Mouse (Mus musculus) neural tube, embryonic 15.5 days (tissue): Measurements from ENCODE around the gene Tmem138. TPM values are rescaled to one million over a fixed set of nuclear protein-coding genes. Genes with fewer than 3 reads are reported as not detected.

Experiments
- ATAC-seq: fragments of 200-750 bp; cut with Nextera tagmentation; 2 replicates; pipeline ENCODE4 v1.8.0; 2017; ENCODE audit warnings: mild to moderate bottlenecking, moderate TSS enrichment, moderate library complexity; ENCODE audit not compliant: low FRiP score
- H3K27ac ChIP-seq: fragments of 300-500 bp; sonication (generic); replicated peaks from 2 replicates; pipeline ENCODE4 v1.5.1; 2015; ENCODE audit warnings: mild to moderate bottlenecking, inconsistent platforms
- H3K27me3 ChIP-seq: fragments of 300-500 bp; sonication (generic); replicated peaks from 2 replicates; pipeline ENCODE4 v1.6.1; 2015; ENCODE audit warnings: inconsistent platforms
- H3K36me3 ChIP-seq: fragments of 300-500 bp; sonication (generic); 2 replicates; pipeline ENCODE4 v1.6.1; 2015; ENCODE audit warnings: inconsistent platforms
- H3K4me1 ChIP-seq: fragments of 300-500 bp; sonication (generic); 2 replicates; pipeline ENCODE4 v1.6.1; 2015; ENCODE audit warnings: inconsistent platforms
- H3K4me2 ChIP-seq: fragments of 300-500 bp; sonication (generic); 2 replicates; pipeline ENCODE4 v1.6.1; 2015; ENCODE audit warnings: inconsistent platforms, mild to moderate bottlenecking, moderate library complexity
- H3K4me3 ChIP-seq: fragments of 300-500 bp; sonication (generic); replicated peaks from 2 replicates; pipeline ENCODE4 v1.5.1; 2015; ENCODE audit warnings: mild to moderate bottlenecking, inconsistent platforms
- H3K9ac ChIP-seq: fragments of 300-500 bp; sonication (generic); replicated peaks from 2 replicates; pipeline ENCODE4 v1.6.1; 2015; ENCODE audit warnings: mild to moderate bottlenecking, inconsistent platforms
- H3K9me3 ChIP-seq: fragments of 300-500 bp; sonication (generic); replicated peaks from 2 replicates; pipeline ENCODE4 v1.6.1; 2016; ENCODE audit warnings: inconsistent platforms
- WGBS: fragments of 180-500 bp; shearing (Covaris S2); methylation state at CpG from one replicate; pipeline ENCODE4 v1.1.7; 2015; ENCODE audit warnings: mixed read lengths; 5-methylcytosine and 5-hydroxymethylcytosine counted together
- polyA plus RNA-seq: library from polyadenylated mRNA; unstranded; fragments of >200 nt; fragmentation: Nextera tagmentation; extraction: Ambion mirVana; gene quantifications from 2 replicates; pipeline ENCODE4 v1.2.1, GENCODE M21; 2015

Tmem138 gene
- polyA plus RNA-seq, 1 experiment from 2014 or later = 33.3 TPM

- H3K4me3 ChIP-seq = peak overlapping the region; percentile 93
- H3K4me1 ChIP-seq = peaks cover 33% of the 10 kb centered on the region
- 2% methylated on average over 19 of the region's 19 CpGs for WGBS
- H3K27me3 ChIP-seq = no peaks in the 10 kb centered on the region
- no peaks in the 10 kb centered on the region for H3K9me3 ChIP-seq
- ATAC-seq = no peak; the same call in 1 of the 2 replicates
- H3K9ac ChIP-seq = peak overlapping the region; percentile 65
- H3K27ac ChIP-seq = peak overlapping the region; percentile 97
- H3K36me3 ChIP-seq = peaks cover 5% of the 10 kb centered on the region
- peak overlapping the region; percentile 66 for H3K4me2 ChIP-seq
Observed at GRCm38 (mm10) chr19:10524784-10525105, 52.4 kb downstream of the Tmem138 start.

GRCm38 (mm10) chr19:10523483-10524080, 53.6 kb downstream of the Tmem138 start:
- peaks cover 33% of the 10 kb centered on the region for H3K4me1 ChIP-seq
- no peak for ATAC-seq
- H3K4me3 ChIP-seq = 0 out of 2 replicates have a peak overlapping the region, but pooled peaks have one; percentile 2
- WGBS = 87% methylated on average over 5 of the region's 5 CpGs
- no peaks in the 10 kb centered on the region for H3K9me3 ChIP-seq
- H3K36me3 ChIP-seq = peaks cover 5% of the 10 kb centered on the region
- peak overlapping the region; percentile 66 for H3K4me2 ChIP-seq
- H3K9ac ChIP-seq = no peak overlapping the region
- no peaks in the 10 kb centered on the region for H3K27me3 ChIP-seq
- no peak overlapping the region for H3K27ac ChIP-seq

GRCm38 (mm10) chr19:10521926-10522325, 55.2 kb downstream of the Tmem138 start:
- 91% methylated on average over 1 of the region's 1 CpGs for WGBS
- no peak for ATAC-seq
- peaks cover 3% of the 10 kb centered on the region for H3K36me3 ChIP-seq

More at GRCm38 (mm10) chr19:10521926-10522325, 55.2 kb downstream of the Tmem138 start:
- no peaks in the 10 kb centered on the region for H3K27me3 ChIP-seq
- no peak overlapping the region for H3K27ac ChIP-seq
- H3K4me2 ChIP-seq = no peak overlapping the region
- no peak overlapping the region for H3K9ac ChIP-seq
- H3K4me3 ChIP-seq = no peak overlapping the region
- H3K4me1 ChIP-seq = peaks cover 22% of the 10 kb centered on the region
- no peaks in the 10 kb centered on the region for H3K9me3 ChIP-seq

Other genes starting within 250 kb of the Tmem138 start
- gene Syt7, start 188.3 kb downstream of the Tmem138 start, polyA plus RNA-seq = 10.4 and 17.3 TPM in 2 replicates
- gene Lrrc10b, start 119.9 kb downstream of the Tmem138 start, polyA plus RNA-seq = 1.1 and 1.3 TPM in 2 replicates
- gene Ppp1r32, start 94.4 kb downstream of the Tmem138 start, polyA plus RNA-seq = 0.79 and 1.2 TPM in 2 replicates
- 45.6 and 47.2 TPM in 2 replicates for gene Cpsf7, start 52.1 kb downstream of the Tmem138 start, polyA plus RNA-seq
- gene Sdhaf2, start 51.2 kb downstream of the Tmem138 start, polyA plus RNA-seq = 67.5 and 67.7 TPM in 2 replicates
- gene Tmem216, start 21.1 kb downstream of the Tmem138 start, polyA plus RNA-seq = 49.1 and 51.6 TPM in 2 replicates
- gene Cyb561a3, start 190 bp downstream of the Tmem138 start, polyA plus RNA-seq = 20.4 and 22.5 TPM in 2 replicates
- gene Ddb1, start 28.0 kb upstream of the Tmem138 start, polyA plus RNA-seq = 194 and 213 TPM in 2 replicates
- 21.8 and 25.2 TPM in 2 replicates for gene Tkfc, start 28.3 kb upstream of the Tmem138 start, polyA plus RNA-seq
- 1.7 and 2.4 TPM in 2 replicates for gene Vwce, start 56.9 kb upstream of the Tmem138 start, polyA plus RNA-seq
- gene Pga5, start 100.7 kb upstream of the Tmem138 start, polyA plus RNA-seq = not detected in 2 replicates
- 28.7 and 30.3 TPM in 2 replicates for gene Vps37c, start 111.4 kb upstream of the Tmem138 start, polyA plus RNA-seq
- gene Cd5, start 161.6 kb upstream of the Tmem138 start, polyA plus RNA-seq = 0.08 and 1.3 TPM in 2 replicates